Mouse (Mus musculus) hindbrain, embryonic 12.5 days (tissue): ENCODE results near the gene Wdr31. TPM values are rescaled to one million over a fixed set of nuclear protein-coding genes. Genes with fewer than 3 reads are reported as not detected.
A peak's percentile ranks its signal among the peaks of the same experiment; 100 is the strongest.
"Not testable (repeated sequence)": the region's sequence is repeated elsewhere in the genome, so short reads cannot be mapped to it uniquely, and the experiment has no call there.

ENCODE experiments used
- ATAC-seq: fragments of 200-750 bp; cut with Nextera tagmentation; 2 replicates; pipeline ENCODE4 v1.8.0; 2017; ENCODE audit warnings: moderate TSS enrichment; ENCODE audit not compliant: low FRiP score
- H3K27ac ChIP-seq: fragments of 300-500 bp; sonication (generic); 2 replicates; pipeline ENCODE4 v1.5.1; 2016; ENCODE audit warnings: mild to moderate bottlenecking
- H3K27me3 ChIP-seq: fragments of 300-500 bp; sonication (generic); 2 replicates; pipeline ENCODE4 v1.6.1; 2016; ENCODE audit warnings: mild to moderate bottlenecking
- H3K36me3 ChIP-seq: fragments of 300-500 bp; sonication (generic); 2 replicates; pipeline ENCODE4 v1.6.1; 2016; ENCODE audit warnings: mild to moderate bottlenecking
- H3K4me1 ChIP-seq: fragments of 300-500 bp; sonication (generic); 2 replicates; pipeline ENCODE4 v1.6.1; 2016
- H3K4me2 ChIP-seq: fragments of 300-500 bp; sonication (generic); replicated peaks from 2 replicates; pipeline ENCODE4 v1.6.1; 2016; ENCODE audit warnings: mild to moderate bottlenecking
- H3K4me3 ChIP-seq: fragments of 300-500 bp; sonication (generic); 2 replicates; pipeline ENCODE4 v1.5.1; 2016; ENCODE audit warnings: mild to moderate bottlenecking
- H3K9ac ChIP-seq: fragments of 300-500 bp; sonication (generic); 2 replicates; pipeline ENCODE4 v1.6.1; 2016; ENCODE audit warnings: mild to moderate bottlenecking, moderate library complexity
- H3K9me3 ChIP-seq: fragments of 300-500 bp; sonication (generic); replicated peaks from 2 replicates; pipeline ENCODE4 v1.6.1; 2016; ENCODE audit warnings: mild to moderate bottlenecking
- WGBS: fragments of 180-500 bp; shearing (Covaris S2); methylation state at CpG from one replicate; pipeline ENCODE4 v1.1.7; 2016; 5-methylcytosine and 5-hydroxymethylcytosine counted together
- polyA plus RNA-seq: library from polyadenylated mRNA; unstranded; fragments of >200 nt; fragmentation: Nextera tagmentation; extraction: Ambion mirVana; gene quantifications from 2 replicates; pipeline ENCODE4 v1.2.1, GENCODE M21; 2016

The Wdr31 gene
- polyA plus RNA-seq, 1 experiment from 2014 or later, result 9.0 TPM

DNA sequence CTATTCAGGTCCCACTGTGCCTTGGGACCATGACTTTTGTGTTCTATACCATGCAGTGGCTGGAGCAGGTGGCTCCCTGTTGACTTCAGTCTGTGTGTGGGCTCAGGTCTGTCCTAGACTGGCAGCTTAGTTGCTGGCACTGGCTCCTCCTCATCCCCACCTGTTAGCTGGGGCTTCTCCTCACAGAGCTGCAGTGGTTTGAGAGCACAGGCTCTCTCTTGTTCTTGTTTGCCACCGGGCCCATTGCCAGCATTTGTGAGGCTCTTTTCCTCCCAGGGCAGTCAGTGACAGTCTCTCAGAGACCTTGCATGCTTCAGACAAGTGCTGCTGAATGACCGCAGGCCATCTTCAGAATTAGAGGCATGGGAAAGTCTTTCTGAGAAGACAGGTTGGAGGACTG lies 22.0 kb upstream of the Wdr31 start:
- Histone ChIP-seq H3K27ac (no peak overlapping the region), H3K4me2 (no peak overlapping the region), H3K9me3 (no peaks in the 10 kb centered on the region), H3K4me3 (no peak overlapping the region), H3K36me3 (0 out of 2 replicates have a peak, but pooled peaks cover 4% of the 10 kb centered on the region), H3K9ac (no peak overlapping the region), H3K27me3 (no peaks in the 10 kb centered on the region), H3K4me1 (no peaks in the 10 kb centered on the region)
- no peak for ATAC-seq
- WGBS, result 93% methylated on average over 2 of the region's 2 CpGs

DNA sequence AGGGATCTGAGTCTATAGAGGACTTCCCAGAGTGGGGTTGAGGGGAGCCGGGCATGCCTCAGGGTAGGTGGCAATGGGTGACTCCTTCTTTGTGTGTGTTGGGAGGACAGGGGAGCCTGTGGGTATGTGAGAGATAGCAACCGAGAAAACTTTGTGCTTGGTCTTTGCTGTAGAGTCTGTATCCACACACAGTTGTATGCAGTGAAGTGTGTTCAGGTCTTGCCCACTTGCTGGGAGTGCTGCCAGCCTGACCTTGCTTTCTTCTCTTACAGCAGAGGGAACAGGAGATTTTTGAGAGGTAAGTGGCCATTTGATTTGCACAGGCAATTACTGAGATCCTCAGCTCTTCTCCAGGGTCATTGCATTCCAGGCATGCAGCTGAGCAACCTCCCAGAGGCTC lies 17.2 kb upstream of the Wdr31 start:
- no peaks in the 10 kb centered on the region; the same call in 1 of the 2 replicates for H3K27me3 ChIP-seq
- 78% methylated on average over 2 of the region's 2 CpGs for WGBS
- no peak for ATAC-seq

DNA sequence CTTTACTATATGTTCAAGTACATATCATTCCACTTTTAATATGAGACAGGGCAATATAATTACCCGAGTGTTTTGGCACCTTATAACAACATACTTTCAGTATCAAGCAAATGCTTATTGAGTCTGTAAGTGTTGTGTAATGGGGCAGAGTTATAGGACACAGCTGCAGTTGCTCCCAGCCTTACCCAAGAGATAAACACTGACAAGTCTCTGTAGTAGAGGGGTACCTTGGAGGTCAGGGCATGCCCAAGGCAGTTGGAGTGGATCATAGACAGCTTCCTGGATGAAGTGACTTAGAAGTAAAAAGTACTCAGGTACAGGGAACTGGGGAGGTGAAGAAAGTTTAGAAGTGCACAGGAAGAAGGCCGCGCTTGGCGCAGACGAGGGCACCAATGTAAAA lies 16.5 kb upstream of the Wdr31 start:
- Histone ChIP-seq H3K9ac (no peak overlapping the region), H3K4me1 (no peaks in the 10 kb centered on the region), H3K9me3 (no peaks in the 10 kb centered on the region), H3K27ac (no peak overlapping the region), H3K36me3 (no peaks in the 10 kb centered on the region), H3K27me3 (peaks cover 5% of the 10 kb centered on the region; the same call in 1 of the 2 replicates), H3K4me3 (no peak overlapping the region), H3K4me2 (no peak overlapping the region)
- WGBS, result 91% methylated on average over 5 of the region's 5 CpGs
- no peak for ATAC-seq

More for the DNA sequence above, 17.2 kb upstream of the Wdr31 start:
- H3K9me3 ChIP-seq, result no peaks in the 10 kb centered on the region
- no peaks in the 10 kb centered on the region for H3K36me3 ChIP-seq
- H3K27ac ChIP-seq, result no peak overlapping the region
- H3K4me2 ChIP-seq, result no peak overlapping the region
- no peak overlapping the region for H3K9ac ChIP-seq
- no peaks in the 10 kb centered on the region for H3K4me1 ChIP-seq
- H3K4me3 ChIP-seq, result no peak overlapping the region

DNA sequence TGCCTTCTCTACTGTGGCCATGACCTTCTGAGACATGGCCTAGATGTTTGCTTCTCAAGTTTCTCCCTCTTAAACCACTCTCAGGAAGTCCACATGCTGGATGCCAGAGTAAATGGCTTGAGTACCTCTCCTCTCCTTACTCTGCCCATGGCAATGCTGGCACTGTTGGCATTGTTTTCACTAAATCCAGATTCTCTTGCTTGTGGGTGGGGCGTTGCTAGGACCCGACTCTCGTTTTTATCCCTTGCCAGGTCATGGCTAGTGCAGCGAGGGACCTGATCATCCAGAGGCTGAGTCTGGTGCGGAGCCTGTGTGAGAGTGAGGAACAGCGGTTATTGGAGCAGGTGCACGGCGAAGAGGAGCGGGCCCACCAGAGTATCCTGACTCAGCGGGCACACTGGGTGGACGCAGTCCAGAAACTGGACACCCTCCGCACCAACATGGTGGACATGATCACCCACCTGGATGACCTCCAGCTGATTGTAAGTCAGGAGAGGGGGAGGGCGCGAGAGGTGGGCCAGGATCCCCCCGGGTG lies 15.5 kb upstream of the Wdr31 start:
- Histone ChIP-seq H3K9me3 (no peaks in the 10 kb centered on the region), H3K36me3 (no peaks in the 10 kb centered on the region), H3K4me3 (no peak overlapping the region), H3K27ac (no peak overlapping the region), H3K4me1 (no peaks in the 10 kb centered on the region), H3K9ac (no peak overlapping the region), H3K4me2 (no peak overlapping the region), H3K27me3 (peaks cover 13% of the 10 kb centered on the region)
- no peak for ATAC-seq
- WGBS, result 91% methylated on average over 15 of the region's 15 CpGs

DNA sequence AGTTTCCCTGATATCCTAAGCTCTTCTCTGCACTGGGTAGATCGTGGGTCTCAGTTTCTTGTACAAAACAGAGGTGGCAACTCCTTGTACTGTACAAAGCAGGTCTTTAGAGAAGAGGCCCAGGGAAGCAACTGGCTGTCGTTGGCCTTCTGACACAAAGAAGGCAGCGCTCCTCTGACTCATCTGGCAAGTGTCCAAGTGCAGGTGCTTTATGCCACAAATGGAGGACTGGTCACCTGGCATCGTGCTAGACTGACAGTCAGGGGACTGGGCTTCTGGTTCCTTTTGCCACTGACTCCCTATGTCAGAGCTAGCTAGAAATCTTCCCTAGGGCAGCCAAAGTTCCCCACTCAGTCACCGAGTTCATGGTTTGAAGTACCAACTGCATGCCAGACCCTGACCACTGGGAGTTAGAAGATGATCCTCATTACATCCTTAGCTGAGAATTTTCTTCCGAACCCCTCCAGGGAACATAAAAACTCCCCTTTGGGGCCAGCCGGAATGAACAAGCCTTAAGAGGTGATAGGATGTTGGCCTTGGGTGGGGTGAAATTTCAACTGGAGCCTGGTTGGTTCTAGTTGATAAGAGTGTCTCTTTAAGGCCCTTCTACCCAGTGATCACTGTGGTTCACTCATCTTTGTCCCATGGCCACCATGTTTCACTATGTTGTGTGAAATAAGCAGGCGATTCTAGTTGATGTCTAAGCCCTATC lies 14.9 kb upstream of the Wdr31 start:
- H3K9me3 ChIP-seq, result no peaks in the 10 kb centered on the region
- no peak overlapping the region for H3K27ac ChIP-seq
- no peak overlapping the region for H3K4me2 ChIP-seq
- WGBS, result 89% methylated on average over 8 of the region's 8 CpGs
- no peak for ATAC-seq
- H3K9ac ChIP-seq, result no peak overlapping the region
- H3K4me3 ChIP-seq, result no peak overlapping the region
- no peaks in the 10 kb centered on the region for H3K36me3 ChIP-seq
- peaks cover 18% of the 10 kb centered on the region for H3K27me3 ChIP-seq
- no peaks in the 10 kb centered on the region for H3K4me1 ChIP-seq

DNA sequence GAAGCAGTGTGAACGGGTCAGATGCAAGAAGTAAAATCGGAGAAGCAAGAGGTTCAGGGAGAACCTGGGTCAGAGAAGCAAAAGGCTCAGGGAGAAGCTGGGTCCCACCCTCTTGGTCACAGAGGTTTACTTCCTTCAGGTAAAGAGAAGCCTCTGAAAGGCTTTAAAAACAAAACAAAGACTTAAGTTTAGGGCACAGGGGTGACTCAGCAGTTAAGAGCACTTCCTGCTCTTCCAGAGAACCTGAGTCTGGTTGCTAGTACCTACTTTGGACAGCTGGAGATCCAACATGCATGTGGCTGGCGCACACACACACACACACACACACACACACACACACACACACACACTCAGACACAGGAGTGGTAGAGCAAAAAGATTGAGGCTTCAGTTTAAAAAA lies 14.2 kb upstream of the Wdr31 start:
- Histone ChIP-seq H3K27ac (no peak overlapping the region), H3K36me3 (no peaks in the 10 kb centered on the region), H3K4me2 (no peak overlapping the region), H3K4me3 (no peak overlapping the region), H3K27me3 (peaks cover 25% of the 10 kb centered on the region), H3K9ac (no peak overlapping the region), H3K4me1 (peaks cover 3% of the 10 kb centered on the region), H3K9me3 (no peaks in the 10 kb centered on the region)
- no peak for ATAC-seq
- 77% methylated on average over 3 of the region's 3 CpGs for WGBS

DNA sequence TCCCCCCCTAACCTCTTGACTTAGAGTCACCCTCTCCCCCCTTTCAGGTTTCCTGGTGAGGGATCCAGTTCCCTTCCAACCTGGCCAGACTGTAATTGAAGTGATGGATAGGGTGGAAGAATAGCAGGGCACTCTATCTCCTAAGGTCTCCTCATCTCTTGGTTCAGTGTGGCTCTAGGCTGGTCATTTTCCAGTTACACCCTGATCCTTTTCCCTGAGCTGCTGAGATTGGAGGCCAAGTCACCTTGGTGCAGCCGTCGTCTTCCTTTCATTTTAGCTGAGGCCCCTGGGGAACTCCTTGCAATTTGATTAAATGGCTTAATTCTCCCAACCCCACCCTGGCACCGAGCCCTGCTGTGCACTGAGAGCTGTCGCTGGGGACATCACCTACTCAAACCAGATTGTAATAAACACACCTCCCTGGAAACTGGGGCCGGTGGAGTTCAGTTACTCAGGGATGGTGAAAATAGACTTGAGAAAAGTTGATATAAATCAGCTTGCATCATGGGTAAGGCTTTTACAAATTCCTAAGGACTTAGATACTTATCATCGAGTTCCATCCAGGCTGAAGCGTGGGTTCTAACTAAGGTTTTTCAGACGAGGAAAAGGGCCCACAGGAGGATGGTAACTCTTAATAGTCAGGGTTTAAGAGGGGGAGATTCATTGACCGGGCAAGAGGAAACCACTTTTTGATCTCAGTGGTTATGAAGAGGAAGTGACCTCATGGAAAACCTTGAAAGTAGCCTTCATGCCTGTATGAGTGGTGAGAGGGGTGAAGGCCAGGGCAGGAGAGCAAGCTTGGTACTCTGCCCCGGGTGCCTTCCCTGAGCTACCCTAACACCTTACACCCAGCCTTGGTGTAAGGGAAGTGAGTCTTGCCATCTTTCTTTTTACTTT lies 10.3 kb upstream of the Wdr31 start:
- Histone ChIP-seq H3K27me3 (peaks cover 43% of the 10 kb centered on the region), H3K4me3 (no peak overlapping the region), H3K4me1 (peaks cover 6% of the 10 kb centered on the region), H3K36me3 (no peaks in the 10 kb centered on the region), H3K9ac (no peak overlapping the region), H3K4me2 (no peak overlapping the region), H3K27ac (no peak overlapping the region), H3K9me3 (no peaks in the 10 kb centered on the region)
- peak; percentile 32; the same call in 1 of the 2 replicates for ATAC-seq
- WGBS, result 51% methylated on average over 10 of the region's 10 CpGs

DNA sequence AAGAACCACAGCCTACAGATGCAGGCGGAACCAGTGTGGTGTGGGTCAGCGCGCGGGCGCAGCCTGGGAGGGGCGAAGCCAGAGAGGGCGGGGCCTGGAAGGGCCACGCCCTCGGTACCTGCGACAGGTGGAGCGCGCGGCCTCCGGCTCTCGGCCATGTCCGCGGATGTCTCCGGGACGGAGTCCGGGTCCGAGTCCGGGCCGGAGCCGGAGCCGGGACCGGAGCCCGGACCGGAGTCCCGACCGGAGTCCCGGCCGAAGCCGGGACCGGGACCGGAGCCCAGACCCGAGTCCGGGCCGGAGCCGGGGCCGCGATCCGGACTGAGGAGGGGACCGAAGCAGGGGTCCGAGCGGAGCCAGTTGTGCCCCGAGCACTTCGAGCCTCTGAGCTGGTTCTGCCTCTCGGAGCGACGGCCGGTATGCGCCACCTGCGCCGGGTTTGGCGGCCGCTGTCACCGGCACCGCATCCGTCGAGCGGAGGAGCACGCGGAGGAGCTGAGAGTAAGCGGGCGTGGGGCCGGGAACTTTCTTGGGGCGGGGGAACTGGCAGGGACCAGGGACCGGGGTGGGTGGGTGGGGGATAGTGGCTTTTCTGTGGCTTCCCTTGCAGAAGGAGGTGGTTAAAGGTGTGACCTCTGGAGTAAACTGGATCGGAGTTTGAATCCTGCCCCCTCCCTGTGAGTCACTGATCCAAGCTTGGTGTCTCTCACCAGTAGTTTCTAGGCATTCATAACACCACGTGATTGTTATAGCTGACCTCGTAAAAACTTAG lies 9.4 kb upstream of the Wdr31 start, which contains the start of gene Bspry:
Gene Bspry, plus strand, starts transcription at position 117 of the 772 bp plus-strand sequence.
- peak within 1 kb of the TSS; percentile 44 for H3K4me3 ChIP-seq
- H3K9me3 ChIP-seq, result no peaks in the 10 kb centered on the region
- peak within 1 kb of the TSS; percentile 83 for H3K4me2 ChIP-seq
- WGBS, result 3% methylated on average over 65 of the region's 71 CpGs
- H3K4me1 ChIP-seq, result peaks cover 6% of the 10 kb centered on the region
- 0 out of 2 replicates have a peak within 1 kb of the TSS, but pooled peaks have one; percentile 35 for H3K9ac ChIP-seq
- peaks cover 43% of the 10 kb centered on the region for H3K27me3 ChIP-seq
- no peak within 1 kb of the TSS for H3K27ac ChIP-seq
- peak; percentile 52 for ATAC-seq
- H3K36me3 ChIP-seq, result no peaks in the 10 kb centered on the region

DNA sequence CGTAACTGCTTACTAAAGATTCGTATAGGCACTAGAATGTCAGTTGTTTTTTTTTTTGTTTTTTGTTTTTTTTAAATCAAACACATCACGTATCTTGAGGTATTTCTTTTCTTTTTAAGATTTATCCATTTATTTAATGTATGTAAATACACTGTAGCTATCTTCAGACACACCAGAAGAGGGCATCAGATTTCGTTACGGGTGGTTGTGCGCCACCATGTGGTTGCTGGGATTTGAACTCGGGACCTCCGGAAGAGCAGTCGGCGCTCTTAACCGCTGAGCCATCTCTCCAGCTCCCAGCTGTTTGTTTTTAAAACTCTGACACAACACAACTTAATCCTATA lies 8.9 kb upstream of the Wdr31 start:
- Histone ChIP-seq H3K4me3 (peak overlapping the region; percentile 44), H3K4me2 (peak overlapping the region; percentile 83), H3K27me3 (peaks cover 43% of the 10 kb centered on the region), H3K9ac (0 out of 2 replicates have a peak overlapping the region, but pooled peaks have one; percentile 35)
- 14% methylated on average over 11 of the region's 11 CpGs for WGBS
- not testable (repeated sequence) for H3K9me3 ChIP-seq, H3K36me3 ChIP-seq, H3K4me1 ChIP-seq, ATAC-seq, H3K27ac ChIP-seq

DNA sequence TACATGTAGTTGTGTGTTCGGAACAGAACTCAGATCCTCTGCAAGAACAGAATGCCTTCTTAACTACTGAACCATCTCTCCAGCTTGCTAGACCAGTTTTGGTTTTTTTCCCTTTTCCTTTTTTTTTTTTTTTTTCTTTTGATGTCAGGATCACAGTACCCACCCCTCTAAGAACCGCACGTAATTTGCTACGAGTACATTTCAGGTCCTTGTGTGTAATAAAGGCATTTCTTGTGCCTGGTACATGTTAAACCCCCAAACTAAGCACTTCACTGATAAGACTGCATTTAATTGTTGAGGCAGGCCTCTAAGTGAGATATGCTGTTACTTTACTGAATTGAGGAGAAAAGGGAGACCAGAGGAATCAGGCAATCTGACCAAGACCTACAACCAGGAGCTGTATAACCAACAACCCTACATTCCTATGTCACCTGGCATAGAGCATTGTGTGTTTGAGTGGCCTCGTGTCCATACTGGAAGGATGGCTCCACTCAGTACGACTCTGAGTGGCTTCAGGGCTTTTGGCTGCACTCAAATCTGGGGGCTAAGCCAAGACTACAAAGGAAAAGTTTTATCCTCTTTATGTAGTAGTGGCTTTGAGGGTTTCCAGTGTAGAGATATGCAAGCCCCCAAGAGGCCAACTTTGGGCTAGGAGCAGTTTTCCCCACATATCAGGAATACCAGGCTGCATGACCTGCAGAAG lies 7.0 kb upstream of the Wdr31 start:
- no peak overlapping the region for H3K9ac ChIP-seq
- no peak overlapping the region for H3K27ac ChIP-seq
- no peaks in the 10 kb centered on the region for H3K9me3 ChIP-seq
- no peak overlapping the region for H3K4me3 ChIP-seq
- WGBS, result 86% methylated on average over 6 of the region's 6 CpGs
- peaks cover 6% of the 10 kb centered on the region for H3K4me1 ChIP-seq
- ATAC-seq, result no peak
- no peak overlapping the region for H3K4me2 ChIP-seq
- no peaks in the 10 kb centered on the region for H3K36me3 ChIP-seq
- H3K27me3 ChIP-seq, result peaks cover 41% of the 10 kb centered on the region

DNA sequence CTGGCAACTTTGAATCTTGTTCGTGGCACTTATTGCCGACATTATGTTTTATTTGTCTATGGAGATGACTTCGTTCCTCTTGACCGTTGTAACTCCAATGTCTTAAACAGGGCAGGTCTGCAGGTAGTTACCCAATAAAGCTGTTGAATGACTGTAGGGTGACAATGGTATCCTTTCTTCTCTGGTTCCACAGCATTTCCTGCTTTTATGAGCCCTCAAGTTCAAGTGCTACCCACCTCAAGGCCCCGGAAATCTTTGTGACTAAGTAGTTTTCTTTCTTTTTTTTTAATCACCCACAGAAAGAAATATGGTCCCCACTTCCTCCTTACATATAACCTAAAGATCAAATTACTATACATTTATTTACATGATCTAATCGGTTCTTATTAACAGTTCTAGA lies 5.1 kb upstream of the Wdr31 start:
- no peaks in the 10 kb centered on the region for H3K36me3 ChIP-seq
- ATAC-seq, result no peak
- no peak overlapping the region for H3K4me2 ChIP-seq
- H3K9me3 ChIP-seq, result no peaks in the 10 kb centered on the region
- H3K27ac ChIP-seq, result no peak overlapping the region
- H3K9ac ChIP-seq, result no peak overlapping the region
- peaks cover 6% of the 10 kb centered on the region for H3K4me1 ChIP-seq
- peaks cover 27% of the 10 kb centered on the region for H3K27me3 ChIP-seq
- H3K4me3 ChIP-seq, result no peak overlapping the region
- 95% methylated on average over 6 of the region's 6 CpGs for WGBS
